Mouse (Mus musculus): ENCODE data around the gene Aqp6.

Gene Aqp6

DNA sequence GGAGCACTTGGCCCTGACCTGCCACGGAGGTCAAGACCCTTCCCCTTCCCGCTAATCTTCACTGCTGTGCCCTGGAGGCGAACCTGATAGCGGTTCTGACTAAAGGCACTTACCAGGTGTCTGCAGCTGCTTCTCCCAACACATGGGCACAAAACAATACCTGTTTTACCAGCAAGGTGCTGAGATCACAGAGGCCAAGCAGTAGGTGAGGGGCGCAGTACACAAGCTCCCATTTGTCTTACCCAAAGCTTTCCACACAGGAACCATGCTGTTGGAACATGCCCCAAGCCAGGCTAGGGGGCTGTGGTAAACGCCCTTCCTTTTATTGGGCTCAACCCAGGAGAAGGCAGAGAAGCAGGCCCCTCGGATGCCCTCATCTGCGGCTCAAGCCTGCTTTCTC is 3.6 kb upstream of the Aqp6 start:
- DNase-seq (ENCODE audit: low read depth in 2 of 2, low spot score in 2 of 2): no peak

GRCm38 (mm10) chr15:99599245-99600070 is 1.7 kb upstream of the Aqp6 start:
- no peak for DNase-seq (ENCODE audit: low read depth in 2 of 2, low spot score in 2 of 2)

DNA sequence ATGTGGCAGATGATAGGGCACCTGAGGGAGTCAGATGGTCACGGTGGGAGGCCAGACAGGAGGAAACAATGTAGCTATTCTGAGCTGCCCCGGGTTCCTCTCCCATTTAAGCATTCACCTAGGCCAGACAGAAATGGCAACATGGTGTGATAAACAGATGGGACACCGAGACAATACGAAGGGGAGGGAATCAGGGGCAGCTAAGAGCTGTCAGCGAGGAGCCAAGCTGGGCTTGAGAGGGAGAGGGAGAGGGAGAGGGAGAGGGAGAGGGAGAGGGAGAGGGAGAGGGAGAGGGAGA is 572 bp downstream of the Aqp6 start:
- DNase-seq (ENCODE audit: low read depth in 2 of 2, low spot score in 2 of 2): no peak

- no peak for DNase-seq (ENCODE audit: low read depth in 2 of 2, low spot score in 2 of 2)
These were observed 1.1 kb downstream of the Aqp6 start for GRCm38 (mm10) chr15:99602206-99602820.

DNA sequence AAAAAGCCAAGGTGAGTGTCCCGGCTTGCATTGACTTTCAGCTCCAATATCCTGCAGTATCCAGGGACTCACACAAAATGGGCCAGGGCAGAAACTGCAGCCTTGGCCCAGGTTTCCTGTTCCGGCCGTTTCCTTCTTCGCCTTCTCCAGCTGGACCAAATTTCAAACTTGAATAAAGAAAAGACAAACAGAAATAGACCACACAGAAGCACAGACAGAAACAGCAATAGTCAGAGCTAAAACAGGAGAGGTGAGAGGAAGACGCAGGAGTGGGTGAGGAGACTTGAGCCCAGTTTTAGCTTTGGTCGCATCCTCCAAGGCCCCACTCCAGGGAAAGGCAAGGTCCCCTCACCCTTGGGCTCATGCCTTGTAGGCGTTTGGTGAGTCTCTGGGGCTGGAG is 2.0 kb downstream of the Aqp6 start:
- DNase-seq (ENCODE audit: low read depth in 2 of 2, low spot score in 2 of 2): no peak

DNA sequence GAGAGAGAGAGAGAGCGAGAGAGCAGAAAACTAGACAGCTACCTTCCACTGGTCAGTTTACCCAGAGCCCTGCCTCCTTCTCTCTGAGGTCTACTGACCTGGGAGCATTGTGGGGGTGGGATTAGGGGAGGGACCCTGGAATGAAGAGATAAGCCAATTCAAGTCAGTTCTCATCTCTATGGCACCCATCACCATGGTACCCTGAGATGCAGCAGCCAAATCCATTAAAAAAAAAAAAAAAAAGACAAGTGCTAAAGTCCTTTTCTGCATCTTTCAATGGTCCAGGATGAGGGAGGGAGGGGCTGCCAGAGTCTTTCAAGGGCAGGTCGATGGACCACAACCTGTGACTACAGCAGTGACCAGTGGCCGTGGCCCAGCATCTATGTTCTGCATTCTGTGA is 4.4 kb downstream of the Aqp6 start:
- DNase-seq (ENCODE audit: low read depth in 2 of 2, low spot score in 2 of 2): no peak

- DNase-seq (ENCODE audit: low read depth in 2 of 2, low spot score in 2 of 2): no peak
These were observed 5.3 kb downstream of the Aqp6 start for GRCm38 (mm10) chr15:99606515-99606914.

- DNase-seq (ENCODE audit: low read depth in 2 of 2, low spot score in 2 of 2): no peak
These were observed 6.4 kb downstream of the Aqp6 start for GRCm38 (mm10) chr15:99607388-99608113.

- DNase-seq (ENCODE audit: low read depth in 2 of 2, low spot score in 2 of 2): no peak
These were observed 7.4 kb downstream of the Aqp6 start for GRCm38 (mm10) chr15:99608382-99609125.

DNA sequence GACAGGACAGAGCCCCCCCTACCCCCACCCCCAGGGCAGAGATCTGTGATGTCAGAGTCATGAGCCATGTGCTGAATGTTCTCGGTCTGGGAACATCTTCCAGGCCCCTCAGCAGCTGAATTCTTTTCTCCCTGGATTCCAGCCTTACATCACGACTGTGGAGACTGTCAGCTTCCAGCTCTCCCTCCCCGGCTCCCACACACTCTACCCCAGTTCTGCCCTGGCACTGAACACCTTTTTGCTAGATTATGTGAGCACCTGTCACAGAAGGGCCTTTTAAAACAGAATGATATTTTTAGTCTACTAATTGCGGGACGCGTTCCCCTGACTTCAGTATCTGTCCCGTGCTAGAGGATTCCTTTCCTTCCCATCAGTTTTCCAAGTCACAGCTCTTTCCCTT is 10.4 kb downstream of the Aqp6 start:
- DNase-seq (ENCODE audit: low read depth in 2 of 2, low spot score in 2 of 2): no peak

- DNase-seq (ENCODE audit: low read depth in 2 of 2, low spot score in 2 of 2): no peak
These were observed 13.1 kb downstream of the Aqp6 start for GRCm38 (mm10) chr15:99614273-99614672.

- no peak for DNase-seq (ENCODE audit: low read depth in 2 of 2, low spot score in 2 of 2)
These were observed 13.6 kb downstream of the Aqp6 start for GRCm38 (mm10) chr15:99614753-99615152.

DNA sequence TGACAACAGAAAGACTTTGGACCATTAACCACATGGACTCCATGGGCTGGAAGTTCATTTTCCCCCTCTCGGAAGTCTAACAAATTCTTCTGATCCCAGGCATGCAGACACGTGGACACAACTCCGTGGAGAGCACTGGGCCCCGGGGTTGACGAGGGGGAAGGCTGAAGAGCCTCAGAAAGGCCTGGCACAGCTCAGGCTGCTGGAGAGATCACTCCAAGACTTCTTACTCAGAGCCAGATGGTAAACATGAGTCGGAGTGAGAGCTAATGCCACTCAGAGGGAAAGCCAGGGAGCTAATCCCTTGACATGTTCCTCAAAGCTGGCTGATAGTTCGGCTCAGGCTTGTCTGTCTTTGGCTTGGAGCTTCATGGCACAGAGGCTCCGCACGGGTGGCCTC is 14.0 kb downstream of the Aqp6 start:
- DNase-seq (ENCODE audit: low read depth in 2 of 2, low spot score in 2 of 2): no peak

GRCm38 (mm10) chr15:99618595-99618994 is 17.4 kb downstream of the Aqp6 start:
- DNase-seq (ENCODE audit: low read depth in 2 of 2, low spot score in 2 of 2): no peak

DNA sequence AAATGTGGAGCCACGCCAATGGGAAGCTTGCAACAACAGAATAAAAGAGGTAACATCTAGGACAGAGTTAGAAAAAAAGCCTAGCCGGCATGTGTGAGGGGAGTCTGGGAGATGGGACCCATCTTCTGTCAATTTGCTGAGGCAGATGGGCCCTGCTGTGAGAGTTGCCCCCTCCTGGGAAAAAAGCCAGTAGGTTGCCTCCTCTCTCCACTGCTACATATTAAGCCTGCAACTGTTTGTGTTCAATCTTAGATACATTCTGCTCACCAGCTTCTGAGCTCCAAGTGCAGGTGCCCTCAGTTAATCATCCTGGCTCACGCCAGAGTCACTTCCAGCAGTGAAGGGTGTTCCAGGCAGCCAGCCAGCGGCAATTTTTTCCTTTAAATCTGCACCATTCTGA is 18.6 kb downstream of the Aqp6 start:
- DNase-seq (ENCODE audit: low read depth in 2 of 2, low spot score in 2 of 2): no peak

GRCm38 (mm10) chr15:99622063-99622462 is 20.9 kb downstream of the Aqp6 start:
- no peak for DNase-seq (ENCODE audit: low read depth in 2 of 2, low spot score in 2 of 2)

DNA sequence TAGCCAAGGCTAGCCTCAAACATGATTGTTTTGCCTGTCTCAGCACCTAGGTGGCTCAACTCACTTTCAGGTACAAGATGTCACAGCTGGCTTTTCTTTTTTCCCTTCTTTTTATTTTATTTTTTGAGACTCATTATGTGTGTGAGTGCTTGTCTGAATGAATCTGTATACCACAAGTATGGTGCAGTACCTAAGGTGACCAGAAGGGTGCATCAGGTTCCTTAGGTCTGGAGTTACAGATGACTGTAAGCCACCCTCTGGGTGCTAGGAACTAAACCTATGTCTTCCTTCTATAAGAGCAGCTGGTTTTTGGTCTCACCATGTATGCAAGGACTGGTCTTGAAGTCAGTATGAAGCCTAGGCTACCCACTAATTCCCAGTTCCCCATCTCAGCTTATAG is 30.4 kb downstream of the Aqp6 start:
- DNase-seq (ENCODE audit: low read depth in 2 of 2, low spot score in 2 of 2): no peak

- DNase-seq (ENCODE audit: low read depth in 2 of 2, low spot score in 2 of 2): no peak
These were observed 33.5 kb downstream of the Aqp6 start for GRCm38 (mm10) chr15:99634702-99635101.

GRCm38 (mm10) chr15:99637405-99638123 is 36.4 kb downstream of the Aqp6 start:
- DNase-seq (ENCODE audit: low read depth in 2 of 2, low spot score in 2 of 2): no peak

GRCm38 (mm10) chr15:99638124-99638485 is 36.9 kb downstream of the Aqp6 start:
- DNase-seq (ENCODE audit: low read depth in 2 of 2, low spot score in 2 of 2): no peak

GRCm38 (mm10) chr15:99642622-99643021 is 41.4 kb downstream of the Aqp6 start:
- no peak for DNase-seq (ENCODE audit: low read depth in 2 of 2, low spot score in 2 of 2)

All from CD8-positive naive resting alpha-beta T cell, adult 2 months (primary cell).